Mouse (Mus musculus) gastrocnemius, postnatal 14 days (tissue): Measurements from ENCODE around the gene Gm10721. TPM values are rescaled to one million over a fixed set of nuclear protein-coding genes. Genes with fewer than 3 reads are reported as not detected.
"Not testable (repeated sequence)": the region's sequence is repeated elsewhere in the genome, so short reads cannot be mapped to it uniquely, and the experiment has no call there.

ENCODE experiments used
- DNase-seq: peaks from one replicate; pipeline ENCODE4 v3.0.0; 2021; ENCODE audit warnings: mixed read lengths
- intact Hi-C: fragments of 180-260 bp; cut with DNase I; formaldehyde crosslinking; loops from one replicate; pipeline ENCODE4 v1.15.1; 2025; ENCODE audit warnings: low total_unique reads
- microRNA-seq, 2 experiments: library from miRNA; unstranded; fragments of <30 nt; microRNA quantifications; one replicate each; pipeline ENCODE4 v1.2.0; 2021
- total RNA-seq, 2 experiments: library from RNA; stranded (reverse); gene quantifications; 2 replicates each; pipeline ENCODE4 v1.2.3; 2021

Gene Gm10721
- total RNA-seq, 2 experiments from 2014 or later: not detected

- DNase-seq, intact Hi-C loops: not testable (repeated sequence)
Measured at GRCm38 (mm10) chr9:3023985-3024648, 11.2 kb downstream of the Gm10721 start.

- DNase-seq, intact Hi-C loops: not testable (repeated sequence)
Measured at GRCm38 (mm10) chr9:3024912-3025467, 12.1 kb downstream of the Gm10721 start, which contains the start of gene Gm10717. Gm10717 (plus strand) TSS chr9:3025417.

- DNase-seq: peak; percentile 21
- intact Hi-C loops: not testable (repeated sequence)
Measured at GRCm38 (mm10) chr9:3025653-3026052, 12.7 kb downstream of the Gm10721 start.

GRCm38 (mm10) chr9:3026136-3026535 lies 13.2 kb downstream of the Gm10721 start:
- DNase-seq, intact Hi-C loops: not testable (repeated sequence)

- DNase-seq, intact Hi-C loops: not testable (repeated sequence)
Measured at GRCm38 (mm10) chr9:3026741-3027140, 13.8 kb downstream of the Gm10721 start.

- intact Hi-C loops, DNase-seq: not testable (repeated sequence)
Measured at GRCm38 (mm10) chr9:3027200-3027599, 14.3 kb downstream of the Gm10721 start.

- not testable (repeated sequence) for DNase-seq
Measured at GRCm38 (mm10) chr9:3029276-3030000, 16.5 kb downstream of the Gm10721 start.

GRCm38 (mm10) chr9:3030677-3031318 lies 17.9 kb downstream of the Gm10721 start:
- DNase-seq, intact Hi-C loops: not testable (repeated sequence)

More at GRCm38 (mm10) chr9:3029276-3030000, 16.5 kb downstream of the Gm10721 start:
- intact Hi-C loops: not testable (repeated sequence)

- intact Hi-C loops, DNase-seq: not testable (repeated sequence)
Measured at GRCm38 (mm10) chr9:3034299-3034698, 21.4 kb downstream of the Gm10721 start, which contains the start of gene Gm17535. Gm17535 (plus strand) TSS chr9:3034599.

- DNase-seq, intact Hi-C loops: not testable (repeated sequence)
Measured at GRCm38 (mm10) chr9:3036577-3036976, 23.6 kb downstream of the Gm10721 start, which contains the start of gene Gm10715. Gm10715 (plus strand) TSS chr9:3036877.

GRCm38 (mm10) chr9:3038161-3038560 lies 25.2 kb downstream of the Gm10721 start:
- DNase-seq, intact Hi-C loops: not testable (repeated sequence)

Small RNA genes lying within 50 kb of the gene (microRNA-seq; reads per million reads assigned to microRNA genes)
- 0 reads per million in 2 experiments for gene Mir101c

Other genes starting within 250 kb of the Gm10721 start
- not detected for gene Gm10722, start 12.2 kb upstream of the Gm10721 start, total RNA-seq
- not detected for gene Gm11168, start 9.8 kb upstream of the Gm10721 start, total RNA-seq
- gene Gm10720, start 2.5 kb downstream of the Gm10721 start, total RNA-seq: not detected
- gene Gm10719, start 4.3 kb downstream of the Gm10721 start, total RNA-seq: under 1 TPM; 0.43 to 0.60 TPM
- gene Gm10718, start 10.4 kb downstream of the Gm10721 start, total RNA-seq: not detected
- gene Gm10717, start 12.3 kb downstream of the Gm10721 start, total RNA-seq: not detected
- gene Gm17535, start 21.5 kb downstream of the Gm10721 start, total RNA-seq: not detected
- not detected for gene Gm10715, start 23.7 kb downstream of the Gm10721 start, total RNA-seq